Mouse (Mus musculus) midbrain, embryonic 10.5 days (tissue): ENCODE measurements around the gene Gm6169. TPM values are rescaled to one million over a fixed set of nuclear protein-coding genes. Genes with fewer than 3 reads are reported as not detected.

Experiments used
- polyA plus RNA-seq: library from polyadenylated mRNA; unstranded; fragments of >200 nt; fragmentation: Nextera tagmentation; extraction: Ambion mirVana; gene quantifications from 2 replicates; pipeline ENCODE4 v1.2.1, GENCODE M21; 2016

Gm6169 gene
- polyA plus RNA-seq, 1 experiment from 2014 or later = 1.8 TPM

Other genes starting within 250 kb of the Gm6169 start
- gene Gcnt4, start 174.5 kb downstream of the Gm6169 start, polyA plus RNA-seq = 0.41 and 0.81 TPM in 2 replicates
- not detected in 2 replicates for gene 1700029F12Rik, start 64.9 kb downstream of the Gm6169 start, polyA plus RNA-seq
- 9.5 and 10.6 TPM in 2 replicates for gene Fam169a, start 32.0 kb downstream of the Gm6169 start, polyA plus RNA-seq
- gene Gfm2, start 38.7 kb upstream of the Gm6169 start, polyA plus RNA-seq = 39.2 and 45.1 TPM in 2 replicates
- 57.4 and 60.5 TPM in 2 replicates for gene Nsa2, start 38.7 kb upstream of the Gm6169 start, polyA plus RNA-seq
- gene Hexb, start 99.1 kb upstream of the Gm6169 start, polyA plus RNA-seq = 18.5 and 19.8 TPM in 2 replicates
- 7.5 and 11.2 TPM in 2 replicates for gene Enc1, start 141.9 kb upstream of the Gm6169 start, polyA plus RNA-seq